Mouse (Mus musculus): ENCODE measurements around the gene Col24a1. TPM values are rescaled to one million over a fixed set of nuclear protein-coding genes. Genes with fewer than 3 reads are reported as not detected.

The Col24a1 gene
- polyA plus RNA-seq, 1 experiment from 2014 or later = 5.7 TPM

DNA sequence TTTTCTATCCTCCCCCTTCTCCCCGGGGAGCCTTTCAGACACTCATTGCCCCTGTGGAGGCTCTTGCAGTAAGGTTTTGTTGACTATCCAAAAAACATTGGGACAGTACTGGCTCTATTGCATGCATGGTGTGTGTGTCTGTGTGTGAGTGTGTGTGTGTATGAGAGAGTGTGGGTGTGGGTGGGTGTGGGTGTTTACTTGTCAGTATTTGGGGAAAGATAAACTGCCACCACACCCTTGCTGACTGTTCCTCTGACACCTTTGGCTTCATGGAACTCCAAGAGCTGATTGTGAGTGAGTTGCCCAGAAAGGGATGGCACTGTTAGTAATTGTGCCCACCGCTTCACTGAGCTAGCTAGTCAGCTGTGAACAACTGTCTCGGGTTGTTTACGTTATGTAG, 298.3 kb downstream of the Col24a1 start:
- H3K27ac ChIP-seq (ENCODE audit: low read length) = no peak overlapping the region
- no peaks in the 10 kb centered on the region for H3K27me3 ChIP-seq (ENCODE audit: control insufficient read depth, insufficient read depth, low read length)
- no peak overlapping the region for H3K9ac ChIP-seq (replicated peaks; ENCODE audit: low read depth, low read length)
- H3K4me1 ChIP-seq (ENCODE audit: control insufficient read depth, insufficient read depth, low read length) = no peaks in the 10 kb centered on the region
- WGBS = 84% methylated on average over 4 of the region's 4 CpGs
- peaks cover 51% of the 10 kb centered on the region for H3K36me3 ChIP-seq (ENCODE audit: control insufficient read depth, insufficient read depth, low read length)
- no peaks in the 10 kb centered on the region for H3K9me3 ChIP-seq (ENCODE audit: control insufficient read depth, low read depth, low read length)
- no peak overlapping the region for H3K4me2 ChIP-seq (replicated peaks; ENCODE audit: low read depth, low read length)
- H3K4me3 ChIP-seq (ENCODE audit: low read depth, low read length) = no peak overlapping the region
- peak; percentile 53; the same call in 1 of the 2 replicates for ATAC-seq (ENCODE audit: insufficient number of reproducible peaks, insufficient read depth, low FRiP score, low read depth)

DNA sequence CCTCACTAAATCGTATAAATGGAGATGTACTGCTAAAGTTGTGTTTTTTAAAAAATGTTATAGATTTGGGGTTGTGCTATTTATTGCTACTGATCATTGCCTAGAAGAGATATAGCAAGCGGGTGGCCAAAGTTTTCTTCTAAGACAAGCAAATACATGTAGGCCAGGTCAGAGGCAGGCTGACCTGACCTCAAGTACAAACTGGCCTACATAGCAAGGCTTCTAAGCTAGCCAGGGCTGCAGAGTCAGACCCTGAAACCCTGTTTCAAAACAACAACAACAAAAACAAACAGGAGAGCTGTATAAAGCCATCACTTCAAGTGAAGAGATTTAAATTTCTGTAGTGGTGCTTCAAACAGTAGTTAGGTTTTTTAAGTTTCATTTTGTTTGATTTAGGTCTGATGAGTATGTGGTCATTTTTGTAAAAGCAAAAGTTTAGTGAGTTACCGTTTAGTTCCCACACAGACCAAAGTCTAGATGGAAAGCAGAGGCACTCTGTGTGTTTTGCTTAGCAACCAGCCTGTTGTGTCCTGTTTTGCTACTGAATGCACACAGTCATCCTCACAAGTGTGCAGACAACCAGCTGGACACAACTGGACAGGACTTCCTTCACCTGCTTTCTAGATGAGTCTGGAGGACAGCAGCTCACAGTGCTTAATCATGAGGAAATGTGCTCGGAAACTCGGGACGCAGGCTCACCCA, 299.7 kb downstream of the Col24a1 start:
- H3K9ac ChIP-seq (replicated peaks; ENCODE audit: low read depth, low read length) = no peak overlapping the region
- no peaks in the 10 kb centered on the region for H3K9me3 ChIP-seq (ENCODE audit: control insufficient read depth, low read depth, low read length)
- 87% methylated on average over 6 of the region's 6 CpGs for WGBS
- no peak overlapping the region for H3K27ac ChIP-seq (ENCODE audit: low read length)
- no peak overlapping the region for H3K4me2 ChIP-seq (replicated peaks; ENCODE audit: low read depth, low read length)
- no peaks in the 10 kb centered on the region for H3K27me3 ChIP-seq (ENCODE audit: control insufficient read depth, insufficient read depth, low read length)
- H3K4me1 ChIP-seq (ENCODE audit: control insufficient read depth, insufficient read depth, low read length) = no peaks in the 10 kb centered on the region
- H3K36me3 ChIP-seq (ENCODE audit: control insufficient read depth, insufficient read depth, low read length) = peaks cover 42% of the 10 kb centered on the region
- no peak for ATAC-seq (ENCODE audit: insufficient number of reproducible peaks, insufficient read depth, low FRiP score, low read depth)
- no peak overlapping the region for H3K4me3 ChIP-seq (ENCODE audit: low read depth, low read length)

DNA sequence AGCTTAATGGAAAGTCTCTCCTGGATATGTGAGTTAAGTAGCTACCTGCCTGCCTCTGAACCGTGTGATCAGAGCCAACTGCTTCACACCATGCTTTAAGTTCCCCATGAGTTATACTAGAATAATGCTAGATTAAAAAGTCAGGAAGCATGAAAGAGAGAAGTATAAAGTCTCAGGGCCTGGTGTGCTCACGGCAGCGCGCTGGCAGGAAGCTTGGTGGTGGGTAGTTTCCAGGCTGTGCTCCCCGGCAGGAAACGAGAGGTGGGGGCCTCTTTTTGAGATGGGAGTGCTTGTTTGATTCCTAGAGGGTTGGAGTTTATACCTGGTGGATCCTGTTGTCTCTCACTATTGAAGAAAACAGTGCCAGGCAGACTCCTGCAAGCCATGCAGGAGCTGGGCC, 303.1 kb downstream of the Col24a1 start:
- Histone ChIP-seq H3K4me2 (replicated peaks; ENCODE audit: low read depth, low read length) (no peak overlapping the region), H3K36me3 (ENCODE audit: control insufficient read depth, insufficient read depth, low read length) (peaks cover 43% of the 10 kb centered on the region), H3K27ac (ENCODE audit: low read length) (no peak overlapping the region), H3K27me3 (ENCODE audit: control insufficient read depth, insufficient read depth, low read length) (no peaks in the 10 kb centered on the region), H3K4me1 (ENCODE audit: control insufficient read depth, insufficient read depth, low read length) (no peaks in the 10 kb centered on the region), H3K9me3 (ENCODE audit: control insufficient read depth, low read depth, low read length) (no peaks in the 10 kb centered on the region), H3K4me3 (ENCODE audit: low read depth, low read length) (no peak overlapping the region), H3K9ac (replicated peaks; ENCODE audit: low read depth, low read length) (no peak overlapping the region)
- WGBS = 85% methylated on average over 6 of the region's 6 CpGs
- ATAC-seq (ENCODE audit: insufficient number of reproducible peaks, insufficient read depth, low FRiP score, low read depth) = no peak

DNA sequence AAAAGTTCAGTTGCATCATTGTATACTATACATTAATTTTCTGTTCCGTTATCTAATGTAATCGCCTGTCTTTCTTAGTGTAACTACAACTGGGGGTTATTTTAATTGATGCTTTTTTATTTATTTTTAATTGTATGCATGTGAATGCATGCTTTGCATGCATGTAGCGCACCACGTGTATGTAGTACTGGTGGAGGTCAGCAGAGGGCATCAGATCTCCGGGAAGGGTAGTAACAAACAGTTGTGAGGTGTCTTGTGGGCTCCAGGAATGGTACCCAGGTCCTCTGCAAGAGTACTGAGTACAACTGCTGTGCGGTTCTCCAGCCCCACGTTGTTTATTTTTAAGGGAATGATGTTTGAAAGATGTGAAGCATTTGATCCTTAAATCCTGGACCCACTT, 306.8 kb downstream of the Col24a1 start:
- ATAC-seq (ENCODE audit: insufficient number of reproducible peaks, insufficient read depth, low FRiP score, low read depth) = no peak
- Histone ChIP-seq H3K27ac (ENCODE audit: low read length) (no peak overlapping the region), H3K9me3 (ENCODE audit: control insufficient read depth, low read depth, low read length) (no peaks in the 10 kb centered on the region), H3K36me3 (ENCODE audit: control insufficient read depth, insufficient read depth, low read length) (peaks cover 27% of the 10 kb centered on the region), H3K4me2 (replicated peaks; ENCODE audit: low read depth, low read length) (no peak overlapping the region), H3K27me3 (ENCODE audit: control insufficient read depth, insufficient read depth, low read length) (no peaks in the 10 kb centered on the region), H3K4me1 (ENCODE audit: control insufficient read depth, insufficient read depth, low read length) (peaks cover 12% of the 10 kb centered on the region; the same call in 1 of the 2 replicates), H3K4me3 (ENCODE audit: low read depth, low read length) (no peak overlapping the region), H3K9ac (replicated peaks; ENCODE audit: low read depth, low read length) (no peak overlapping the region)
- WGBS = 89% methylated on average over 7 of the region's 7 CpGs

DNA sequence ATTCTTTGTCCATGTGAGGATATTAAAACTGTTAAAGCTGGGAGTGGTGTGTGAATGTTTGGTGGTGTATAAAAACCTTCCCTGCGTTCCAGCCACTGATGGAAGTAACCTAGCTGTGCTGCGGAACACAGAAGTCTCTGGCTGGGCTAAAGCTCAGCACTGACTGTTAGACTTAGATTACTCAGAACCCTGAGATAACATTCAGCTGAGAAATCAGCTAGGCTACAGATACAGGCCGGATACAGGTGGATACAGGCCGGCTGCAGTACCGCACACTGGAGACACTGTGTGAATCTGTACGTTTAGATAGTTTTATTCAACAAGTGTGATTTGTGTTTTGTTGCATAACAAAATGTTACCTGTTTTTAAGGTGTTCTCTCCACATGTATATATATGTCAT, 308.5 kb downstream of the Col24a1 start:
- Histone ChIP-seq H3K27me3 (ENCODE audit: control insufficient read depth, insufficient read depth, low read length) (no peaks in the 10 kb centered on the region), H3K4me2 (replicated peaks; ENCODE audit: low read depth, low read length) (no peak overlapping the region), H3K36me3 (ENCODE audit: control insufficient read depth, insufficient read depth, low read length) (peaks cover 25% of the 10 kb centered on the region), H3K4me1 (ENCODE audit: control insufficient read depth, insufficient read depth, low read length) (peaks cover 12% of the 10 kb centered on the region; the same call in 1 of the 2 replicates), H3K9ac (replicated peaks; ENCODE audit: low read depth, low read length) (no peak overlapping the region), H3K27ac (ENCODE audit: low read length) (peak overlapping the region; percentile 52; the same call in 1 of the 2 replicates), H3K4me3 (ENCODE audit: low read depth, low read length) (no peak overlapping the region), H3K9me3 (ENCODE audit: control insufficient read depth, low read depth, low read length) (no peaks in the 10 kb centered on the region)
- no peak for ATAC-seq (ENCODE audit: insufficient number of reproducible peaks, insufficient read depth, low FRiP score, low read depth)
- WGBS = 58% methylated on average over 6 of the region's 6 CpGs

DNA sequence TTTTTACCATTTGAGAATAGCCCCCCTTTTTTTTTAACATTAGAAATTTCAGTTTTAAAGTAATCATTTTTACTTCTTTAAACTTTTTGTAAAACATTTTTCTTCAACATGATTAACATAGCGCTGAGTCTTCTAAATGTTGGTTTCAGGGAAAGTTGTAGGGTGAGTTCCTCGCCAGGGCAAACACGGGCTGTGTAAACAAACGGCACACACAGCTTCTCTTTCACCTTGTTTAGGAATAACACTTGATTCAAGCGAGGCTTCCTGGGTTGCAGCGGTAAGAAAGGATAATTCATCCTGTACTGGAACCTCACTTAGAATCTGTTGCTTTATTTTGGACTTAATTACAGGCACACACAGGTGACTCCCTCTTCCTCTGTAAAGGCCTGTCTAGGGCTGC, 309.1 kb downstream of the Col24a1 start:
- Histone ChIP-seq H3K4me2 (replicated peaks; ENCODE audit: low read depth, low read length) (no peak overlapping the region), H3K9me3 (ENCODE audit: control insufficient read depth, low read depth, low read length) (no peaks in the 10 kb centered on the region), H3K27ac (ENCODE audit: low read length) (peak overlapping the region; percentile 40; the same call in 1 of the 2 replicates), H3K27me3 (ENCODE audit: control insufficient read depth, insufficient read depth, low read length) (no peaks in the 10 kb centered on the region), H3K4me3 (ENCODE audit: low read depth, low read length) (no peak overlapping the region), H3K9ac (replicated peaks; ENCODE audit: low read depth, low read length) (no peak overlapping the region), H3K4me1 (ENCODE audit: control insufficient read depth, insufficient read depth, low read length) (peaks cover 12% of the 10 kb centered on the region; the same call in 1 of the 2 replicates), H3K36me3 (ENCODE audit: control insufficient read depth, insufficient read depth, low read length) (peaks cover 22% of the 10 kb centered on the region)
- WGBS = 37% methylated on average over 6 of the region's 6 CpGs
- ATAC-seq (ENCODE audit: insufficient number of reproducible peaks, insufficient read depth, low FRiP score, low read depth) = no peak

Other genes starting within 250 kb of the Col24a1 start
- 1.2 and 1.4 TPM in 2 replicates for gene Clca2, start 193.0 kb upstream of the Col24a1 start, polyA plus RNA-seq (2014; fragmentation: Nextera tagmentation; extraction: Ambion mirVana)
- 22.3 and 23.4 TPM in 2 replicates for gene Odf2l, start 173.9 kb upstream of the Col24a1 start, polyA plus RNA-seq (2014; fragmentation: Nextera tagmentation; extraction: Ambion mirVana)